Mouse (Mus musculus): ENCODE data around the gene Emc8. TPM values are rescaled to one million over a fixed set of nuclear protein-coding genes. Genes with fewer than 3 reads are reported as not detected.

Gene Emc8
- total and polyA plus RNA-seq, 2 experiments from 2014 or later = 43.7 to 104 TPM

- Histone ChIP-seq H3K9me3 (ENCODE audit: low read length) (no peaks in the 10 kb centered on the region), H3K36me3 (ENCODE audit: insufficient read depth) (peaks cover 15% of the 10 kb centered on the region), H3K27me3 (ENCODE audit: insufficient read depth, low read length) (no peaks in the 10 kb centered on the region), H3K9ac (peak overlapping the region; percentile 95), H3K27ac (ENCODE audit: low read depth, low read length) (peak overlapping the region; percentile 87; the same call in 1 of the 2 replicates), H3K4me3 (ENCODE audit: low read depth, low read length) (peak overlapping the region; percentile 91), H3K4me2 (ENCODE audit: low read depth) (peak overlapping the region; percentile 70), H3K4me1 (ENCODE audit: insufficient read depth) (peaks cover 14% of the 10 kb centered on the region)
- WGBS = under 1% methylated on average over 17 of the region's 17 CpGs
- DNase-seq = peak; percentile 29
- TF ChIP-seq CTCF (IDR thresholded peaks at IDR 0.05; ENCODE audit: low read depth) = no peak
- ATAC-seq = no peak
Observed at GRCm38 (mm10) chr8:120666807-120667470, 1.4 kb downstream of the Emc8 start.

- Histone ChIP-seq H3K4me3 (ENCODE audit: low read depth, low read length) (0 out of 2 replicates have a peak overlapping the region, but pooled peaks have one; percentile 91), H3K9me3 (ENCODE audit: low read length) (no peaks in the 10 kb centered on the region), H3K4me2 (ENCODE audit: low read depth) (peak overlapping the region; percentile 70; the same call in 1 of the 2 replicates), H3K36me3 (ENCODE audit: insufficient read depth) (peaks cover 11% of the 10 kb centered on the region), H3K27me3 (ENCODE audit: insufficient read depth, low read length) (no peaks in the 10 kb centered on the region), H3K9ac (0 out of 2 replicates have a peak overlapping the region, but pooled peaks have one; percentile 95), H3K27ac (ENCODE audit: low read depth, low read length) (no peak overlapping the region), H3K4me1 (ENCODE audit: insufficient read depth) (peaks cover 14% of the 10 kb centered on the region)
- peak; percentile 45 for TF ChIP-seq CTCF (IDR thresholded peaks at IDR 0.05; ENCODE audit: low read depth)
- no peak for DNase-seq
- ATAC-seq = no peak
- 85% methylated on average over 3 of the region's 3 CpGs for WGBS
Observed at GRCm38 (mm10) chr8:120665726-120666455, 2.5 kb downstream of the Emc8 start.

GRCm38 (mm10) chr8:120664566-120664965 is 3.8 kb downstream of the Emc8 start:
- 73% methylated on average over 6 of the region's 6 CpGs for WGBS
- ATAC-seq (no peak), DNase-seq (no peak)
- Histone ChIP-seq H3K27ac (ENCODE audit: low read depth, low read length) (no peak overlapping the region), H3K9ac (no peak overlapping the region), H3K4me3 (ENCODE audit: low read depth, low read length) (no peak overlapping the region), H3K4me1 (ENCODE audit: insufficient read depth) (peaks cover 14% of the 10 kb centered on the region), H3K9me3 (ENCODE audit: low read length) (no peaks in the 10 kb centered on the region), H3K27me3 (ENCODE audit: insufficient read depth, low read length) (no peaks in the 10 kb centered on the region), H3K4me2 (ENCODE audit: low read depth) (no peak overlapping the region), H3K36me3 (ENCODE audit: insufficient read depth) (0 out of 2 replicates have a peak, but pooled peaks cover 3% of the 10 kb centered on the region)
- peak; percentile 9; the same call in 1 of the 2 replicates for TF ChIP-seq CTCF (IDR thresholded peaks at IDR 0.05; ENCODE audit: low read depth)

- no peak overlapping the region for H3K4me2 ChIP-seq (ENCODE audit: low read depth)
- H3K4me3 ChIP-seq (ENCODE audit: low read depth, low read length) = no peak overlapping the region
- no peak for TF ChIP-seq CTCF (IDR thresholded peaks at IDR 0.05; ENCODE audit: low read depth)
- H3K4me1 ChIP-seq (ENCODE audit: insufficient read depth) = no peaks in the 10 kb centered on the region
- DNase-seq (no peak), ATAC-seq (peak; percentile 34; the same call in 1 of the 2 replicates)
- no peaks in the 10 kb centered on the region for H3K9me3 ChIP-seq (ENCODE audit: low read length)
- no peaks in the 10 kb centered on the region for H3K27me3 ChIP-seq (ENCODE audit: insufficient read depth, low read length)
- WGBS = 95% methylated on average over 8 of the region's 8 CpGs
- no peak overlapping the region for H3K9ac ChIP-seq
- peaks cover 48% of the 10 kb centered on the region for H3K36me3 ChIP-seq (ENCODE audit: insufficient read depth)
- H3K27ac ChIP-seq (ENCODE audit: low read depth, low read length) = no peak overlapping the region
Observed at GRCm38 (mm10) chr8:120657415-120657814, 11.0 kb downstream of the Emc8 start.

GRCm38 (mm10) chr8:120656322-120657052 is 11.9 kb downstream of the Emc8 start:
- Histone ChIP-seq H3K4me2 (ENCODE audit: low read depth) (no peak overlapping the region), H3K27ac (ENCODE audit: low read depth, low read length) (no peak overlapping the region), H3K4me1 (ENCODE audit: insufficient read depth) (no peaks in the 10 kb centered on the region), H3K4me3 (ENCODE audit: low read depth, low read length) (no peak overlapping the region), H3K36me3 (ENCODE audit: insufficient read depth) (peaks cover 48% of the 10 kb centered on the region), H3K27me3 (ENCODE audit: insufficient read depth, low read length) (no peaks in the 10 kb centered on the region), H3K9me3 (ENCODE audit: low read length) (no peaks in the 10 kb centered on the region), H3K9ac (no peak overlapping the region)
- no peak for DNase-seq
- TF ChIP-seq CTCF (IDR thresholded peaks at IDR 0.05; ENCODE audit: low read depth) = no peak
- 83% methylated on average over 7 of the region's 7 CpGs for WGBS
- no peak for ATAC-seq

- DNase-seq = no peak
- WGBS = 31% methylated on average over 7 of the region's 7 CpGs
- no peak for ATAC-seq
- Histone ChIP-seq H3K27me3 (ENCODE audit: insufficient read depth, low read length) (no peaks in the 10 kb centered on the region), H3K4me3 (ENCODE audit: low read depth, low read length) (no peak within 1 kb of the TSS), H3K9me3 (ENCODE audit: low read length) (no peaks in the 10 kb centered on the region), H3K9ac (no peak within 1 kb of the TSS), H3K27ac (ENCODE audit: low read depth, low read length) (no peak within 1 kb of the TSS), H3K4me2 (ENCODE audit: low read depth) (no peak within 1 kb of the TSS), H3K36me3 (ENCODE audit: insufficient read depth) (no peaks in the 10 kb centered on the region), H3K4me1 (ENCODE audit: insufficient read depth) (no peaks in the 10 kb centered on the region)
- TF ChIP-seq CTCF (IDR thresholded peaks at IDR 0.05; ENCODE audit: low read depth) = no peak
Observed at GRCm38 (mm10) chr8:120647532-120647931, 20.8 kb downstream of the Emc8 start, which contains the start of gene 1190005I06Rik. Gene 1190005I06Rik (minus strand): TSS chr8:120647632.
